Mouse (Mus musculus): ENCODE data around the gene Cyp3a13.
"Not testable (repeated sequence)": the region's sequence is repeated elsewhere in the genome, so short reads cannot be mapped to it uniquely, and the experiment has no call there.

Cyp3a13 gene

GRCm38 (mm10) chr5:137871644-137872380 lies 49.6 kb downstream of the Cyp3a13 start, which contains the start of gene Pilrb2:
TSS of gene Pilrb2 (minus strand) at chr5:137871815.
- not testable (repeated sequence) for DNase-seq

- DNase-seq: not testable (repeated sequence)
Observed at GRCm38 (mm10) chr5:137868600-137868999, 52.8 kb downstream of the Cyp3a13 start.

DNA sequence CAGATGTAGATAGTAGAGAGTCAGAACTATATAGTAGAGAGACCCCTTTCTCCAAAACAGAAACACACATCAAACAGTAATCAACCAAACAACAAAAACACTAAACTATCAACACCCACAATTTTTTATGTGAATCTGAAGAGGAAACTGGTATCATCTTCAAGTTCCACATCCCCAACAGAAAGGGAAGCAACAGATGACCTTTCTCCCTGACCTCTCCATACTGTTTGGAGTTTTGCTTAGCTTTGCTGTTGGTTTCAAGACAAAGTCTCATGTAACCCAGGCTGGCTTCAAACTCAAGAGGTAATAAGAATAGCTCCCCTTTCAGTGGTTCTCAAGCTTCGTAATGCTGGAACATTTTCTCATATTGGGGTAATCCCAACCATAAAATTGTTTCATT lies 57.4 kb downstream of the Cyp3a13 start:
- DNase-seq: not testable (repeated sequence)

GRCm38 (mm10) chr5:137857960-137858710 lies 63.3 kb downstream of the Cyp3a13 start, which contains the start of gene Pilrb1:
TSS of gene Pilrb1 (minus strand) at chr5:137858106.
- DNase-seq: peak; percentile 24 to 51

DNA sequence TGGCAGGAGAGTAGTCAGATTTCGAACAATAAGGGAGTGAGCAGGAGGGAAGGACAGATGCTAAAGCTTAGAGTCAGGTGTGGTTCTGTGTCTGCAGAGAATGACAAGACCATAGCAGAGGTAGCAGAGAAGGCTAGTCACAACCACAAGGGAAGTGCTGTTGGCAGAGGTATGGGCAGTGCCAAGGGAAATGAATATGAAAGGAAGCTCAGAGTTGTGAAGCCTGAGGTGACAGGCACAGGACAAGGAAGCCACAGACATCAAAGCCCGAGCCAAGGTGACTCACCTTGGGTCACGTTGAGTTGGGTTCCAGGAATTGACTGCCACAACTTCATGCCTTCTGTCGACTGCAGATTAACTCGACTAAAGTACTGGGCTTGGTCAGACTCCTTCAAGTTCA lies 64.5 kb downstream of the Cyp3a13 start:
- peak in 1 of 2 experiments; percentile 31 for DNase-seq

- not testable (repeated sequence) for DNase-seq
Observed at GRCm38 (mm10) chr5:137854907-137855306, 66.5 kb downstream of the Cyp3a13 start.

DNA sequence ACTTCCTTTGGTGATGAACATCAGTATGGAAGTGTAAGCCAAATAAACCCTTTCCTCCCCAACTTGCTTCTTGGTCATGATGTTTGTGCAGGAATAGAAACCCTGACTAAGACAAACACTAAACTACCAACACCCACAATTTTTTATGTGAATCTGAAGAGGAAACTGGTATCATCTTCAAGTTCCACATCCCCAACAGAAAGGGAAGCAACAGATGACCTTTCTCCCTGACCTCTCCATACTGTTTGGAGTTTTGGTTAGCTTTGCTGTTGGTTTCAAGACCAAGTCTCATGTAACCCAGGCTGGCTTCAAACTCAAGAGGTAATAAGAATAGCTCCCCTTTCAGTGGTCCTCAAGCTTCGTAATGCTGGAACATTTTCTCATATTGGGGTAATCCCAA lies 71.1 kb downstream of the Cyp3a13 start:
- DNase-seq: not testable (repeated sequence)
